Mouse (Mus musculus) hindbrain, postnatal 0 days (tissue): ENCODE results near the gene Kpna7. TPM values are rescaled to one million over a fixed set of nuclear protein-coding genes. Genes with fewer than 3 reads are reported as not detected.
"Not testable (repeated sequence)": the region's sequence is repeated elsewhere in the genome, so short reads cannot be mapped to it uniquely, and the experiment has no call there.

Experiments
- ATAC-seq: fragments of 200-750 bp; cut with Nextera tagmentation; 2 replicates; pipeline ENCODE4 v1.8.0; 2017; ENCODE audit warnings: mild to moderate bottlenecking, moderate TSS enrichment, moderate library complexity
- DNase-seq: peaks from one replicate; pipeline ENCODE4 v3.0.0-alpha.2; 2015; ENCODE audit warnings: low spot score
- H3K27ac ChIP-seq: fragments of 300-500 bp; sonication (generic); 2 replicates; pipeline ENCODE4 v1.5.1; 2014; ENCODE audit warnings: mild to moderate bottlenecking
- H3K27me3 ChIP-seq: fragments of 300-500 bp; sonication (generic); 2 replicates; pipeline ENCODE4 v1.6.1; 2014; ENCODE audit warnings: low read length, mixed read lengths; ENCODE audit not compliant: insufficient read depth
- H3K36me3 ChIP-seq: fragments of 300-500 bp; sonication (generic); 2 replicates; pipeline ENCODE4 v1.6.1; 2014; ENCODE audit warnings: low read length, mixed read lengths; ENCODE audit not compliant: insufficient read depth
- H3K4me1 ChIP-seq: fragments of 300-500 bp; sonication (generic); 2 replicates; pipeline ENCODE4 v1.6.1; 2014; ENCODE audit warnings: antibody characterized with exemption, low read length, mixed read lengths; ENCODE audit not compliant: insufficient read depth
- H3K4me2 ChIP-seq: fragments of 300-500 bp; sonication (generic); 2 replicates; pipeline ENCODE4 v1.6.1; 2014; ENCODE audit warnings: low read depth, mild to moderate bottlenecking, low read length, moderate library complexity, mixed read lengths
- H3K4me3 ChIP-seq: fragments of 300-500 bp; sonication (generic); 2 replicates; pipeline ENCODE4 v1.5.1; 2014; ENCODE audit warnings: low read length
- H3K9ac ChIP-seq: fragments of 300-500 bp; sonication (generic); replicated peaks from 2 replicates; pipeline ENCODE4 v1.6.1; 2014; ENCODE audit warnings: mild to moderate bottlenecking, low read length, moderate library complexity, mixed read lengths
- H3K9me3 ChIP-seq: fragments of 300-500 bp; sonication (generic); 2 replicates; pipeline ENCODE4 v1.6.1; 2016; ENCODE audit warnings: low read length, mixed read lengths
- CTCF ChIP-seq: IDR thresholded peaks from 2 replicates; pipeline ENCODE4 v1.5.1; 2016; ENCODE audit warnings: antibody characterized with exemption, control low read depth, low read depth
- WGBS: fragments of 180-500 bp; shearing (Covaris S2); extraction: QIAGEN DNeasy Blood & Tissue Kit; methylation state at CpG from one replicate; pipeline ENCODE4 v1.1.7; 2014; 5-methylcytosine and 5-hydroxymethylcytosine counted together
- polyA plus RNA-seq: library from polyadenylated mRNA; unstranded; fragments of >200 nt; fragmentation: Nextera tagmentation; extraction: Ambion mirVana; gene quantifications from 2 replicates; pipeline ENCODE4 v1.2.1, GENCODE M21; 2015
- total RNA-seq: library from RNA; depleted of rRNA; stranded (reverse); fragments of >200 nt; gene quantifications from 2 replicates; pipeline ENCODE4 v1.2.3, GENCODE M21; 2014

The Kpna7 gene
- total and polyA plus RNA-seq, 2 experiments from 2014 or later: 0.09 TPM; not detected in 1

GRCm38 (mm10) chr5:145089878-145090277, 6.0 kb upstream of the Kpna7 start:
- H3K4me1 ChIP-seq: no peaks in the 10 kb centered on the region
- WGBS: 96% methylated on average over 3 of the region's 3 CpGs
- DNase-seq (no peak), ATAC-seq (no peak)
- H3K27ac ChIP-seq: no peak overlapping the region
- H3K9me3 ChIP-seq: no peaks in the 10 kb centered on the region
- no peak overlapping the region for H3K9ac ChIP-seq
- TF ChIP-seq CTCF: no peak
- no peak overlapping the region for H3K4me3 ChIP-seq
- H3K36me3 ChIP-seq: peaks cover 26% of the 10 kb centered on the region
- no peak overlapping the region for H3K4me2 ChIP-seq
- no peaks in the 10 kb centered on the region for H3K27me3 ChIP-seq

- Histone ChIP-seq H3K4me3 (no peak overlapping the region), H3K9me3 (no peaks in the 10 kb centered on the region), H3K27ac (no peak overlapping the region), H3K4me1 (peaks cover 4% of the 10 kb centered on the region; the same call in 1 of the 2 replicates), H3K4me2 (no peak overlapping the region), H3K27me3 (no peaks in the 10 kb centered on the region), H3K9ac (no peak overlapping the region), H3K36me3 (peaks cover 12% of the 10 kb centered on the region)
- TF ChIP-seq CTCF: no peak
- ATAC-seq (no peak), DNase-seq (no peak)
- 95% methylated on average over 2 of the region's 2 CpGs for WGBS
Measured at GRCm38 (mm10) chr5:145088186-145088585, 4.4 kb upstream of the Kpna7 start.

GRCm38 (mm10) chr5:145084822-145085221, 992 bp upstream of the Kpna7 start:
- TF ChIP-seq CTCF: no peak
- ATAC-seq: no peak
- Histone ChIP-seq H3K36me3 (no peaks in the 10 kb centered on the region), H3K9me3 (no peaks in the 10 kb centered on the region), H3K4me2 (peak overlapping the region; percentile 92), H3K9ac (peak overlapping the region; percentile 95; the same call in 1 of the 2 replicates), H3K27ac (no peak overlapping the region), H3K27me3 (no peaks in the 10 kb centered on the region), H3K4me3 (peak overlapping the region; percentile 88), H3K4me1 (peaks cover 4% of the 10 kb centered on the region; the same call in 1 of the 2 replicates)
- no peak for DNase-seq
- WGBS: 70% methylated on average over 2 of the region's 2 CpGs

GRCm38 (mm10) chr5:145083201-145083600, 629 bp downstream of the Kpna7 start:
- H3K27me3 ChIP-seq, H3K4me1 ChIP-seq, H3K9me3 ChIP-seq, DNase-seq, H3K36me3 ChIP-seq: not testable (repeated sequence)
- Histone ChIP-seq H3K27ac (peak overlapping the region; percentile 80), H3K4me2 (peak overlapping the region; percentile 92), H3K4me3 (peak overlapping the region; percentile 88), H3K9ac (peak overlapping the region; percentile 95)
- WGBS: 47% methylated on average over 6 of the region's 6 CpGs
- ATAC-seq: peak; percentile 11; the same call in 1 of the 2 replicates

- 91% methylated on average over 10 of the region's 10 CpGs for WGBS
- no peak for ATAC-seq
- H3K4me1 ChIP-seq: peaks cover 4% of the 10 kb centered on the region; the same call in 1 of the 2 replicates
- TF ChIP-seq CTCF: no peak
- H3K4me3 ChIP-seq: no peak overlapping the region
- H3K9ac ChIP-seq: no peak overlapping the region
- H3K9me3 ChIP-seq: no peaks in the 10 kb centered on the region
- H3K36me3 ChIP-seq: no peaks in the 10 kb centered on the region
- H3K27ac ChIP-seq: no peak overlapping the region
- H3K4me2 ChIP-seq: no peak overlapping the region
- H3K27me3 ChIP-seq: no peaks in the 10 kb centered on the region
- DNase-seq: no peak
Measured at GRCm38 (mm10) chr5:145081866-145082613, 1.8 kb downstream of the Kpna7 start.

- Histone ChIP-seq H3K4me2 (no peak overlapping the region), H3K9me3 (no peaks in the 10 kb centered on the region), H3K4me1 (no peaks in the 10 kb centered on the region), H3K27ac (no peak overlapping the region), H3K9ac (no peak overlapping the region), H3K36me3 (no peaks in the 10 kb centered on the region), H3K4me3 (no peak overlapping the region), H3K27me3 (no peaks in the 10 kb centered on the region)
- TF ChIP-seq CTCF: no peak
- ATAC-seq (no peak), DNase-seq (no peak)
- WGBS: 43% methylated on average over 3 of the region's 3 CpGs
Measured at GRCm38 (mm10) chr5:145075081-145075480, 8.7 kb downstream of the Kpna7 start.

GRCm38 (mm10) chr5:145071342-145071741, 12.5 kb downstream of the Kpna7 start:
- ATAC-seq (no peak), DNase-seq (peak; percentile 61)
- Histone ChIP-seq H3K4me3 (no peak overlapping the region), H3K27ac (no peak overlapping the region), H3K9me3 (no peaks in the 10 kb centered on the region), H3K4me2 (no peak overlapping the region), H3K4me1 (no peaks in the 10 kb centered on the region), H3K27me3 (no peaks in the 10 kb centered on the region), H3K9ac (no peak overlapping the region), H3K36me3 (no peaks in the 10 kb centered on the region)
- 55% methylated on average over 6 of the region's 6 CpGs for WGBS
- peak; percentile 63 for TF ChIP-seq CTCF
